Mouse (Mus musculus): ENCODE measurements around the gene Ang. TPM values are rescaled to one million over a fixed set of nuclear protein-coding genes. Genes with fewer than 3 reads are reported as not detected.

Ang gene
- polyA plus RNA-seq, 1 experiment from 2014 or later, result 4.1 TPM

- Histone ChIP-seq H3K27ac (no peak overlapping the region), H3K36me3 (no peaks in the 10 kb centered on the region), H3K9ac (no peak overlapping the region), H3K4me1 (replicated peaks) (no peaks in the 10 kb centered on the region), H3K27me3 (no peaks in the 10 kb centered on the region), H3K4me2 (no peak overlapping the region), H3K4me3 (no peak overlapping the region), H3K9me3 (replicated peaks) (no peaks in the 10 kb centered on the region)
- ATAC-seq (replicated peaks; ENCODE audit: insufficient number of reproducible peaks, insufficient read depth, low FRiP score, low read depth), result no peak
- WGBS, result 80% methylated on average over 3 of the region's 3 CpGs
These were observed 59.4 kb downstream of the Ang start for GRCm38 (mm10) chr14:51150206-51150831.

Other genes with a start within 250 kb of the Ang start
- gene Tep1, start 220.6 kb upstream of the Ang start, polyA plus RNA-seq (2015; fragmentation: Nextera tagmentation; extraction: Ambion mirVana), result 4.8 and 6.7 TPM in 2 replicates
- gene Klhl33, start 193.6 kb upstream of the Ang start, polyA plus RNA-seq (2015; fragmentation: Nextera tagmentation; extraction: Ambion mirVana), result 0.08 and 0.18 TPM in 2 replicates
- gene Osgep, start 166.3 kb upstream of the Ang start, polyA plus RNA-seq (2015; fragmentation: Nextera tagmentation; extraction: Ambion mirVana), result 117 and 133 TPM in 2 replicates
- gene Apex1, start 166.2 kb upstream of the Ang start, polyA plus RNA-seq (2015; fragmentation: Nextera tagmentation; extraction: Ambion mirVana), result 107 and 120 TPM in 2 replicates
- 29.8 and 39.6 TPM in 2 replicates for gene Pip4p1, start 160.3 kb upstream of the Ang start, polyA plus RNA-seq (2015; fragmentation: Nextera tagmentation; extraction: Ambion mirVana)
- 29.6 and 37.3 TPM in 2 replicates for gene Pnp, start 160.1 kb upstream of the Ang start, polyA plus RNA-seq (2015; fragmentation: Nextera tagmentation; extraction: Ambion mirVana)
- gene Gm49342, start 146.6 kb upstream of the Ang start, polyA plus RNA-seq (2015; fragmentation: Nextera tagmentation; extraction: Ambion mirVana), result not detected in 2 replicates
- gene Pnp2, start 135.2 kb upstream of the Ang start, polyA plus RNA-seq (2015; fragmentation: Nextera tagmentation; extraction: Ambion mirVana), result 0.18 and 0.41 TPM in 2 replicates
- gene Rnase10, start 83.4 kb upstream of the Ang start, polyA plus RNA-seq (2015; fragmentation: Nextera tagmentation; extraction: Ambion mirVana), result 0.36 and 0.42 TPM in 2 replicates
- gene Rnase9, start 49.3 kb upstream of the Ang start, polyA plus RNA-seq (2015; fragmentation: Nextera tagmentation; extraction: Ambion mirVana), result not detected in 2 replicates
- gene Rnase11, start 41.0 kb upstream of the Ang start, polyA plus RNA-seq (2015; fragmentation: Nextera tagmentation; extraction: Ambion mirVana), result not detected in 2 replicates
- gene Rnase12, start 33.5 kb upstream of the Ang start, polyA plus RNA-seq (2015; fragmentation: Nextera tagmentation; extraction: Ambion mirVana), result not detected in 2 replicates
- gene Olfr750, start 16.7 kb upstream of the Ang start, polyA plus RNA-seq (2015; fragmentation: Nextera tagmentation; extraction: Ambion mirVana), result not detected in 2 replicates
- gene Rnase4, start 73 bp upstream of the Ang start, polyA plus RNA-seq (2015; fragmentation: Nextera tagmentation; extraction: Ambion mirVana), result 26.3 and 31.6 TPM in 2 replicates
- gene Eddm3b, start 23.3 kb downstream of the Ang start, polyA plus RNA-seq (2015; fragmentation: Nextera tagmentation; extraction: Ambion mirVana), result not detected in 2 replicates
- gene Rnase6, start 32.8 kb downstream of the Ang start, polyA plus RNA-seq (2015; fragmentation: Nextera tagmentation; extraction: Ambion mirVana), result 0.66 and 1.2 TPM in 2 replicates
- gene Rnase1, start 55.6 kb downstream of the Ang start, polyA plus RNA-seq (2015; fragmentation: Nextera tagmentation; extraction: Ambion mirVana), result 0.96 and 1.2 TPM in 2 replicates
- gene Rnase2b, start 71.1 kb downstream of the Ang start, polyA plus RNA-seq (2015; fragmentation: Nextera tagmentation; extraction: Ambion mirVana), result not detected in 2 replicates
- gene Ang2, start 108.0 kb downstream of the Ang start, polyA plus RNA-seq (2015; fragmentation: Nextera tagmentation; extraction: Ambion mirVana), result not detected in 2 replicates
- not detected in 2 replicates for gene Ear14, start 112.2 kb downstream of the Ang start, polyA plus RNA-seq (2015; fragmentation: Nextera tagmentation; extraction: Ambion mirVana)
- gene Rnase2a, start 165.0 kb downstream of the Ang start, polyA plus RNA-seq (2015; fragmentation: Nextera tagmentation; extraction: Ambion mirVana), result not detected in 2 replicates